Mouse (Mus musculus) layer of hippocampus, adult 18-20 months (tissue): ENCODE data around the gene Zfp518a. TPM values are rescaled to one million over a fixed set of nuclear protein-coding genes. Genes with fewer than 3 reads are reported as not detected.

Experiments used
- DNase-seq, 2 experiments: peaks; one replicate each; pipeline ENCODE4 v3.0.0; 2022; ENCODE audit warnings: low spot score in 2 of 2
- long read RNA-seq: library from polyadenylated mRNA; stranded (forward); transcript quantifications from one replicate; pipeline ENCODE4 v2.0.0, GENCODE M21; 2021
- total RNA-seq, 2 experiments: library from RNA; stranded (reverse); gene quantifications; 2 replicates each; pipeline ENCODE4 v1.2.3; 2021

Zfp518a gene
- total RNA-seq, result 1 to 10 TPM; 5.4 to 7.6 TPM
- long read RNA-seq, full-length matches to known transcripts, result 3 of 3 reads
- long read RNA-seq, partial matches to known transcripts, result 0 of 3 reads
- long read RNA-seq, other reads (novel, unspliced or antisense), result 0 of 3 reads

GRCm38 (mm10) chr19:40894519-40895392 is at the start of gene Zfp518a:
Zfp518a (plus strand) TSS chr19:40894705.
- DNase-seq, result peak; percentile 78 to 87

- DNase-seq, result no peak
Measured at GRCm38 (mm10) chr19:40844731-40845130, 49.8 kb upstream of the Zfp518a start.

- DNase-seq, result no peak
Measured at GRCm38 (mm10) chr19:40849391-40849790, 45.1 kb upstream of the Zfp518a start.

- no peak for DNase-seq
Measured at GRCm38 (mm10) chr19:40859555-40859954, 35.0 kb upstream of the Zfp518a start.

GRCm38 (mm10) chr19:40868284-40868683 is 26.2 kb upstream of the Zfp518a start:
- no peak for DNase-seq

GRCm38 (mm10) chr19:40869425-40870105 is 24.9 kb upstream of the Zfp518a start:
- no peak for DNase-seq

- peak; percentile 81 to 90 for DNase-seq
Measured at GRCm38 (mm10) chr19:40872955-40873665, 21.4 kb upstream of the Zfp518a start.

- no peak for DNase-seq
Measured at GRCm38 (mm10) chr19:40881700-40882099, 12.8 kb upstream of the Zfp518a start.

- DNase-seq, result no peak
Measured at GRCm38 (mm10) chr19:40888887-40889286, 5.6 kb upstream of the Zfp518a start.

GRCm38 (mm10) chr19:40894071-40894506 is 416 bp upstream of the Zfp518a start:
- no peak for DNase-seq

- DNase-seq, result no peak
Measured at GRCm38 (mm10) chr19:40895393-40895703, 843 bp downstream of the Zfp518a start.

GRCm38 (mm10) chr19:40931581-40932369 is 37.3 kb downstream of the Zfp518a start:
- no peak for DNase-seq

GRCm38 (mm10) chr19:40935376-40935775 is 40.9 kb downstream of the Zfp518a start:
- DNase-seq, result no peak

GRCm38 (mm10) chr19:40936038-40936437 is 41.5 kb downstream of the Zfp518a start:
- no peak for DNase-seq

- no peak for DNase-seq
Measured at GRCm38 (mm10) chr19:40943552-40943951, 49.0 kb downstream of the Zfp518a start.

GRCm38 (mm10) chr19:40946937-40947577 is 52.6 kb downstream of the Zfp518a start:
- DNase-seq, result peak in 1 of 2 experiments; percentile 11

- no peak for DNase-seq
Measured at GRCm38 (mm10) chr19:40958981-40959380, 64.5 kb downstream of the Zfp518a start.

GRCm38 (mm10) chr19:40962988-40963387 is 68.5 kb downstream of the Zfp518a start:
- peak; percentile 23 to 44 for DNase-seq

GRCm38 (mm10) chr19:40964367-40964891 is 69.9 kb downstream of the Zfp518a start:
- DNase-seq, result no peak
